Mouse (Mus musculus) cerebellum, adult 2 months (tissue): ENCODE data around the gene Gm7138.

ENCODE experiments used
- CTCF ChIP-seq: fragments of 200-500 bp; IDR thresholded peaks from 2 replicates; pipeline ENCODE4 v1.5.1; 2011; ENCODE audit warnings: low read depth, mild to moderate bottlenecking, control low read depth, low read length, moderate library complexity, borderline replicate concordance; ENCODE audit not compliant: insufficient read depth
- POLR2A ChIP-seq: fragments of 200-500 bp; IDR thresholded peaks from 2 replicates; pipeline ENCODE4 v1.6.1; 2011; ENCODE audit warnings: low read length, control low read depth, borderline replicate concordance; ENCODE audit not compliant: insufficient read depth

DNA sequence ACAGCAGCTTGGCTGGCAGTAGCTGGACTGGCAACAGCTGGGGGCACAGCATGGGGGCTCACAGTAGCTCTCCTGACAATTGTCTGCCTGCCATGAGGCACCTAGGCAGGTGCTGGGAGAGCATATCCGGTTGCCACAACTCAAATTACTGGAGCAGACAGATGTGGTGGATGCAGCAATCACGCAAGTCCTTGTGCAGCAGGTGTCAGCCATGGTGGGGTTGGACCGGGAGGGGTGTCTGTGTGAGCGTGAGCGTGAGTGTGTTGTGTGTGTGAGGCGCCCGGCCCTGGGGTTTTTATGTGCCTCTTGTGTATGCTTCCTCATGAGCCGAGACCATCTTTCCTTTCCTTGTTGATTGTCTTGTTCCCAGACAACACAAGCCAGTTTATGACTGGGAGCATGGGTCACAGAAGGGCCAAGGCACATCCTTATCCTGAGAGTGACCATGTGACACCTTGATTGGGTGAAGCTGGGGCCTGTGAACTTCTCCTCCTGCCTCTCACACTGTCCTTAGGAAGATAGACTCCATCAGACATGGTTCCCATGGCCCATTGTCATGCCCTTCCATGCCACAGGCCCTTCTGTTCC is 22.3 kb upstream of the Gm7138 start, which contains the start of gene Gm19668:
- no peak for TF ChIP-seq POLR2A
- TF ChIP-seq CTCF = no peak
